Mouse (Mus musculus) gastrocnemius, postnatal 14 days (tissue): ENCODE measurements around the gene Otx2. TPM values are rescaled to one million over a fixed set of nuclear protein-coding genes. Genes with fewer than 3 reads are reported as not detected.
A peak's percentile ranks its signal among the peaks of the same experiment; 100 is the strongest.
"Not testable (repeated sequence)": the region's sequence is repeated elsewhere in the genome, so short reads cannot be mapped to it uniquely, and the experiment has no call there.

Experiments used
- DNase-seq: peaks from one replicate; pipeline ENCODE4 v3.0.0; 2021; ENCODE audit warnings: mixed read lengths
- intact Hi-C: fragments of 180-260 bp; cut with DNase I; formaldehyde crosslinking; loops from one replicate; pipeline ENCODE4 v1.15.1; 2025; ENCODE audit warnings: low total_unique reads
- total RNA-seq, 2 experiments: library from RNA; stranded (reverse); gene quantifications; 2 replicates each; pipeline ENCODE4 v1.2.3; 2021

Gene Otx2
- total RNA-seq, 2 experiments from 2014 or later, result not detected

DNA sequence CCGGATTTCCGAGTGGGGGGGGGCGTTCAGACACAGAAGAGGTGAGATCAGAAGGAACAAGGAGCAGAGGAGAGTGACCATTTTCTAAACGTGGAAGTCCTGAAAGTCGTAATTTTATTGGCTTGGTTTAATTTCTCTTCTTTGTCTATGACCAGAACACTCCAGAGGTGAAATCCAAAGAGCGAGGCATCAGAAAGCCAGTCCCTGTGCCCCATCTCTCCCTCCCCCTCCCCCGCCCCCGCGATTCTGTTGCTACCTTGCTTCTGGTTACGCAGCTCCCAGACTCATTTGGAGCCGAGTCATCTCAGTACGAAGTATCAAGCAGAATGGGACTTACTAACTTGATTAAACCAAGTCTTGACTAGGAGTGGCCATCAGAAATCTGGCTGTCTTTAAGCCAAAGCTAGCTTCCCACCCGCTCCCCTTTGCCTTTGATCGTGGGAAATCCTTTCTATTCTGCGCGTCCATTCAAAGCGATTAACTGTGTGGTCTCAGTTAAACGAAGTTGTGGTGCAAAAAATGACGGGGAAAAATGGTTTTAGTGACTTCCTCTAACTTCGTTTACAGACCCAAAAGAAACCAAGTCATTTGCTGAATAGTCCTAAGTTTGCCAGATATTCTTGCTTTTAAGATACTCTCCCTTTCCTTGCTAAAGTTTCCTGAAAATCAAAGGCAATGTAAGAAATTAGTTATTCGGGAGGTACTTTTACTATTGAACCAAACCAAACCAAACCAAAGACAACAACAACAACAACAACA, 17.6 kb downstream of the Otx2 start:
- no peak for DNase-seq
- intact Hi-C loops, result no loop called here

DNA sequence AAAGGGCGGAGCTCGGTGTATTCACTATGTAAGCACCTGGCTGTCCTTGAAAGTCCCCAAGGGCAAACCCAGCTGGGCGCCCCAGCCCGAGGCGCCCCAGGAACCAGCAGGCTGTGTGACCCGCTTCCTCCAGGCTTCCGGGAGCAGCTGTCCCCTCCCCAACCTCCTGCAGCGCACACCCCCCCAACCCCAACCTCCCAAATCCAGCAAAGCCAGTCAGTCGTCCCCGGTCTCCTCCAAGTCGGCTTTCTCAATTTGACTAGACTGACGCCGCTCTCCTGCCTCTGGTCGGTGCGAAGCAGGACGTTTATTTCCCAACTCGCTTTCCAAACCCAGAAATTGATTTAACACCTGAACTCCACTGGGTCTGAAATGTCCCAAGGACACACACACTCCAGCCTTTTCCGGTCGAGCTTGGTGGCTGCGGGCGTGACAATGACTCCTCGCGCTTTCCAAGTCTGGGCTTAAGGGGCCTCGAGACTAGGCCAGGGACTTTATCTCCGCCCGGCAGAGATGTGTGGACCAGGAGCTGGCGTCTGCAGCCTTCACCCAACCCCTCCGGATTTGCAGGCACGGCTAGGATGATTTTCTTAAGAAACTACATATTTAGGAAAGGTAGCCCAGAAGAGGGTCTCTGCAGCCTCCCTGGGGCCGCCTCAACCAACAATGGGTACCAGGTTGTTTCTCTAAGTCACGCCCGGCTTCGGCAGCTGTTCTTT, 18.4 kb downstream of the Otx2 start:
- no peak for DNase-seq
- intact Hi-C loops, result no loop called here

DNA sequence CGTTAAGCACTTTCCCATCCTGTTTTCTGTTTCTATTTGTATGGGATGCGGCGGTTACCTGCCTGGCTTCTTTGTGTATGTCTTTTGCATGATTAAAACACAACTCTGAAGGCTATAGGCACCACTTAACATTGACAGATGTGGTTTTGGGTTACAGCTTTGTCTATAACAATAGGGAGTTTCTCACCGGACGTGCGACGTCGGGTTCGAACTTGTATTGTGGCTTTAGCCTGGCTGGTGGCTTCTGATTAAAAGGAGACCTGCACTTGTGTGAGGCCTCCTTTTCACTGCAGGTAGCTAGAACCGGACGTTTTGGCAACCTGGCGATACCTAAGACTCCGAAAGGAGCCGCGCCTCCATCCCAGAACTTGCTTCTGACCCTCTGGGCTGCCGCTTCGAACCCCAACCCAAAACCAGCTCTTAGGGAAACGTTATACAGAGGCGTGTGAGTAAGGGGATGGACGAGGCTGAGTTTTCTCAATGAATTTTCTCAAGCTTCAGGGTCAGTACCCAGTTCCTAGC, 19.0 kb downstream of the Otx2 start:
- intact Hi-C loops, result no loop called here

DNA sequence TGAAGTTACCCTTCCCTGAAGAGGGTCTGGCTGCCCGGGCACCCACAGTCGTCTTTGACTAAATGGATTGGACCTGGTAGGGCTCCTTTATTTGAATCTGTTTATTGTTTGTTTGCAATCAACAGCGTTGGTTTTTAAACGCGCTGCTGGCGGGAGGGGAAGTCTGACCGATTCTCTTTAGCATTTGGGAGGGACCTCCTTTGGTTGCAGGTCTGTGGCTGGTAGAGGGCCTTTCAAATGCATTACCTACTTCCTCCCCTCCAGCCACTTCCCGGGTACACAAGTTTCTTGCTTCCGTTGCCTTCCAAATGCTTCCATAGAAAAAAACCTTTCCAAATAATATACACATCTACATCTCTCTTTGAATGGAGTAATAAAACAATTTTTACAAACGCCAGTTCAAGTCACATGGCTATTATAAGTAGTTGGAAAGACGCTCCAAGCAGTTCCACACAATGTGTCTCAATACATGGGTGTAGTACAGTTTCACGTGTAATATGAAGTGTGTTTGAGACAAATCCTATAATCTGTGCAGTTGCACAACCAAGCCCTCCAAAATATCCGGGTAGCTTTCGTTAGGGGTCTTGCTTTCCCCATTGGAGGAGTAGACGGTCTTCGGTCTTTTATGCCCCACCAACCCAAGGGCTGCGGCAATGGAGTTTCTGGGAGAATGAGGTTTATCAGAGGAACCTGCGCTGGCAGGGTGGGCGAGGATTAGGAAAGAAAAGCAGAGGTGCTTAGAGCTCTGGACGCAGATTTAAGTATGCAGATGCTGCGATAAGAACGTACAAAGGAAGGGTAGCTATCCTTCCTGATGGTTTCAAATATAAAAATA, 19.7 kb downstream of the Otx2 start:
- intact Hi-C loops, result no loop called here
- DNase-seq, result no peak

More for the DNA sequence above, 19.0 kb downstream of the Otx2 start:
- DNase-seq, result no peak

DNA sequence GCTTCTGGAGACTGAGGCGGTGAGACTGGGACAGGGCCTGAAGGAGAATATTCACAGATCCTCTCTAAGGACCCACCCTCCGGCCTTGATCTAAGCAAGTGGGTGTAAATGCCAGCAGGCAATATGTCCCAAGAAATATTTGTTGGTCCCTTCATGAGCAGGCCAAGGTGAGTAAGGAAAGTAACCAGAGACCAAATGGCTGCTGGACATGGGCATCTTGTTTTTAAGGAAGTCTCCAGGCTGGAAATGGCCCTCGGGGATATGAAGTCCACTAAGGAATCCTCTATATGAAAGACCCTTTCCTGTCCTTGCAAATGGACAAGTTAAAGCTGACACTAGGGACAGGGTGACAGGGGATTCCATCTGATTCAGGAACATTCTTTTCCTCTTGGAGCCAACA, 20.5 kb downstream of the Otx2 start:
- no peak for DNase-seq
- intact Hi-C loops, result no loop called here

DNA sequence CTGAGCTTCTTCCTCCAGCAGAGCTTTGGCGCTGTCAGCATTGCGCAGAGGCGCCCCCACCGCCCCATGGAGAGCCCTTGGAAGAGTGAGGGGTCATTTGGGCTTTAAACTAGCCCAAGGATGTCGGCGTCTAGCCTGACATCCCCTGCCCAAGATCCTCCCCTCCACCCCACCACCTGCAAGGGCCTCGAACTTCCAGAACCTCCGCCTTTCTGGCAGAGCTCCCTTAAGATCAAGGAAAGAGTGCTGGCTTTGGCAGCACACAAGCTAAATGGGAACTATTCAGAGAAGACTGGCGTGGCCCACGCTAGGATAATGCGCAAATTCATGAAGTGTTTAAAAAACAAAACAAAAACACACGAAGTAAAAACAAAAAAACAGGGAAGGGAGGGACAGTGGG, 21.4 kb downstream of the Otx2 start:
- intact Hi-C loops, result no loop called here
- no peak for DNase-seq

DNA sequence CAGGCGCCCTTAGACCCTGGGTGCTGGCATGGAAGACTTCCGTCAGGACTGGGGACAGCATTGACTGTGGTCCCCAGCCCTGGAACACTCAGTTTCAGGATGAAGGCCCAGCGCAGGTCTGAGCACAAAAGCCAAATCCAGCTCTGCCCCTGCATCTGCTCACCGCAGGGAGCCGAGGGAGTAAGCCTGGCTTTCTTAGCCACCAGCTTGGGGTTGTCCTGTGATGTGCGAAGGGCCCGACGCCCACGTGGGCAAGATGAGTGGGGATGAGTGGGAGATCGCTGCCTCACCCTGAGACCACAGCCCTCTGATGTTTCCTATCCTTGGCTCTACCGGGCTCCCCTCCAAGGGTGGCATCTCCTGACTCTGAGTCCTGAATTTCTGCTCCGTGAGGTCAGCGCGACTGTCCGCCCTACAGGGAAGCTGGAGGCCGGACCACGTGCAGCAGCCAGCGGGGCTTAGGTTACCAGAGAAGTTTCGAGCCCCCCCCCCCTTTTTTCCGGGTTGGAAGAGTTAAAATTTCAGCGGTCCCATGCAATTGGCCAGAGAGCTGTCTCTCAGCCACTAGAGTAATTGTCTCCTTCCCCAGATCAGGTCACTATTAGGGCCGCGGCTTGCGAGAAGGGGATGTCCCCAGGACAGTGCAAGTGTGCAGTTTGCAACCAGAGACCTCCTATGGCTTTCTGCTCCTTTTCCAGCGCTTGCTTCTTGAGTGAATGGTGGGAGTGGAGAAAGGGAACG, 22.0 kb downstream of the Otx2 start:
- intact Hi-C loops, result no loop called here
- no peak for DNase-seq

DNA sequence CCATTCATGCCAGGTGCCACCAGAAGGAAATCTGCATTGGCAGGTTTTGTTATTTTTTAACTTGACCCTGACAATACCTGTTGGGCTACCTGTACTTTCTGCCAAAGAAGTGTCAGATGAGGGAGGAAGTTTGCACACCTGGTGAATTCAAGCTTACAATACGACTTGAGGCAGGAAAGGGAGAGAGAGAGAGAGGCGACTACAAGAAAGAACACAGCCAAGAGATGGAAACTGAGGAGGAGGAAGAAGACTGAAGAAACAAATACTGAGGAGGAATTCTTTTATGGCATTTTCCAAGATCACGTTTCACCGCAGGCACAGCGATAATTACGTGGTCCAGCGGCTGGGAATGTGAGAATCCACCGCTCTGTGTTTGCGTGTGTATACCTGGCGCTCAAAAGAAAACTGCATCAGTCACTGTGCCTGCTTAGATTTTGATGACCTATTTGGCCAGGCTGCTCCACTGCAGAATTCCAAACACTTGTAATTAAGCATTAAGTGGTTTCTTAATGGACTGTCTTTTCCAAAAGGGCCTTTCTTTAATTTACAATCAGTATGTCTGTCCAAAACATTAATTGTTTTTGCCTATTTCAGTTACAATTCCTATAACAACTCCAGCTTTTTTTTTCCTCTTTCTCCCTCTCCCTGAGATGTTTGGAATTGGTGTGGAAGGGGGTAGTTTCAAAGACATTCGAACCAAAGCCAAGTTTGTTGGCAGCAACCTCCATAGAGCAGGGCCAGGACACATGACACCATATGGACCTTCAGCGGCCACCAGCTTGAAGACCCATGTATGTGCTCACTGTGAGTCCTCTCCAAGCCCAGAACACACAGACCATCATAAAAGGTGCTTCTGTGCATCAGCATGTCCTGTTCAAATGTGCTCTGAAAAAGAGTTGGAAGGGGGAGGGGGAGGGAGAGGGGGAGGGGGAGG, 31.9 kb downstream of the Otx2 start:
- intact Hi-C loops, result no loop called here
- DNase-seq, result no peak

DNA sequence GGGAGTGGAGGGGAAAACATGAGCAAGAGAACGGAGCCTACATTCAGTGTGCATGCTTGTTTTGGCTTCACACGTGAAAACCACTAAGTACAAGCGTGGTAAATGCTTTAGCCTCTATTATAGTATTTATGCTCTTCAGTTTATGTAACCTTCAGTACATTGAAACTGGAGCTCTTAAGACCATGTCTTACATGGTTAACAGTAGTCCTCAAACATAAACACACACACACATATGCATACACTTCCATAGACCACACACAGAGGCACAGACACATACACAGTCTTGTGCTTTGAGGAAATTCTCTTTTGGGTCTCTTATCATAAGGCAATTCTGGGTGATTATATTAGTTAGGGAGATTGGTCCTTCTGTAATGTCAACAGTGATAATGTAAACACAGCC, 40.5 kb downstream of the Otx2 start:
- DNase-seq, result no peak
- intact Hi-C loops, result no loop called here

DNA sequence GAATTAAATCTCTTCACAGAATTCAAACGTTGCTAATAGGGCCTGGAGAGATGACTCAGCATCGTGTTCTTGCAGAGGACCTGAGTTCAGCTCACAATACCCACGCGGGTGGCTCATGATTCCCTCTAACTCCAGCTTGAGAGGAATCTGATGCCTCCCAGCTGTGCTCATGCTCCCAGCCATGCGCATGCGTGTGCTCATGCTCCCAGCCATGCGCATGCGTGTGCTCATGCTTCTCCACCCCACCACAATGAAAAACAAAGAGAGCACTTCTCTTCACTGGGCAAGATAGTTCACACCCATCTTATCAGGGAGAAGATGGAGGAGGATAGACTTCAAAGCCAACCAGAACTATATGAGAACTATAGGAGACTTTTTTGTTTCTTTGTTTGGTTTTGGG, 41.3 kb downstream of the Otx2 start:
- DNase-seq, result no peak
- intact Hi-C loops, result no loop called here

DNA sequence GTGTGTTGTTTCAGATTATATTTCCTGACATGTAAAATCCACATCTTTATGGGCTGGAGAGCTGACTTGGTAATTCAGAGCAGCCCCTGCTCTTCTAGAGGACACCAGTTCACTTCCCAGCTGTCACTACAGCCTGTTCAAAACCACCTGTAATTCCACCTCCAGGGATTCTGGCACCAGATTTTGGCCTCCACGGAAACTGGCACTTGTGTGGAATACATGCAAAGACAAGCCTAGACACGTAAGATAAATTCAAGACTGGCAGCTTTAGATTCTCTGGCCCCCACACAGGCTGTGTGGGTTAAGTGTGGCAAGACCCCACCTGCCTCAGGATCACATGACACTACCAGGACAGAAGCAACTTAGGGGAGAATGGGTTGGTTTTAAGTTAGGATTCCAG, 42.1 kb downstream of the Otx2 start:
- no peak for DNase-seq
- intact Hi-C loops, result no loop called here

DNA sequence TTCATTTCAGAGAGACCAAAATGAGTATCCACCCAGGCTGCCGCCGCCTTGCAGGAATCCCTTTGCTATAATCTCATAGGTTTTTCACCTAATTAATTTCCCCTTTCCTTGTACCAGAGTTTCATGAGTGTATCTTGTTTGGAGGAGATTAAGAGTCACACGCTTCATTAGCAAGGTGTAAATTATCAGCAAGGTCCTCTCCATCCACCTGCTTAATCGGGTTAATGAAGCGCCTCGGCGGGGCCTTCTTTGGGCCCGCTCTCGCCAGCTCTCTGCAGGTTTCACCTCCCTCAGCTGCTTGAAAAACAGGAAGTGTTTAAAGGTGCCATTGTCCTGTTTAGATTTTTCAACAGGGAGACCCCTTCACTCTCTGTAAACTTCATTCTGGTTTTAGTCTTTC, 44.2 kb downstream of the Otx2 start:
- DNase-seq, result no peak
- intact Hi-C loops, result no loop called here

DNA sequence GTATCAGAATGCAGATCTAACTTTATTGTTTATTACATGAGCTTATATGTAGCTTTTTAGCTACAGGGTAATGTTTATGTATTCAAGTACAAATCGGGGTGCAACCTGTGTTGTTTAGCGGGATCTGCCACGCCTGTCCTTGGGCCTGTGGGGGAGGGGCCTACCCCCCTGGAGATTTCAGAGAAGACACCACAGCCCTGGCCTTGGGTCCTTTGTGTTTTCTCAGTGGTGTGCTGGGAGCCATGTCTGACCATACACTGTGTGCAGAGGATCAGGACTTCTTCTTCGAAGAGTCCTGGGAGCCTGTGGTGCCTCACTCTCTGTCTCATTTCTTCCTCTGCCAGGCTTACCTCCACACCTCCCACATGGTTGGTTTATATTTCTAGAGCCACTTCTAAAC, 47.3 kb downstream of the Otx2 start:
- no peak for DNase-seq
- intact Hi-C loops, result no loop called here

DNA sequence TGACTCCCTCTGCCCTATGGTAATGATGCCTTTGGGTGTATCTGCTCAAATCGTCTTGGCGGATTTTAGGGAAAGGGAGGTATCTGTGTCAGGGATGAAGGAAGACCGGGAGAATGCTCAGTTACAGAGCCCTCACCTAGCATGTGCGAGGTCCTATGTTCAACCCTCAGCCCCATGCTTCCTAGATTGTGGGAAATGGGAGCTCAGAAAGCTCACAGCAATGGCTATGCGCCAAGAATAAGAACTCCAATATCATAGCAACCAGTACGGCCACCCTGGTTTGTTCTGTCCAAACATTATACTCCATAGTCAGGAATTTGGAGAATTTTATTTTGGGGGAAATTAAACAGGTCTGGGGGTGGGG, 48.3 kb downstream of the Otx2 start:
- DNase-seq, result no peak
- intact Hi-C loops, result no loop called here

DNA sequence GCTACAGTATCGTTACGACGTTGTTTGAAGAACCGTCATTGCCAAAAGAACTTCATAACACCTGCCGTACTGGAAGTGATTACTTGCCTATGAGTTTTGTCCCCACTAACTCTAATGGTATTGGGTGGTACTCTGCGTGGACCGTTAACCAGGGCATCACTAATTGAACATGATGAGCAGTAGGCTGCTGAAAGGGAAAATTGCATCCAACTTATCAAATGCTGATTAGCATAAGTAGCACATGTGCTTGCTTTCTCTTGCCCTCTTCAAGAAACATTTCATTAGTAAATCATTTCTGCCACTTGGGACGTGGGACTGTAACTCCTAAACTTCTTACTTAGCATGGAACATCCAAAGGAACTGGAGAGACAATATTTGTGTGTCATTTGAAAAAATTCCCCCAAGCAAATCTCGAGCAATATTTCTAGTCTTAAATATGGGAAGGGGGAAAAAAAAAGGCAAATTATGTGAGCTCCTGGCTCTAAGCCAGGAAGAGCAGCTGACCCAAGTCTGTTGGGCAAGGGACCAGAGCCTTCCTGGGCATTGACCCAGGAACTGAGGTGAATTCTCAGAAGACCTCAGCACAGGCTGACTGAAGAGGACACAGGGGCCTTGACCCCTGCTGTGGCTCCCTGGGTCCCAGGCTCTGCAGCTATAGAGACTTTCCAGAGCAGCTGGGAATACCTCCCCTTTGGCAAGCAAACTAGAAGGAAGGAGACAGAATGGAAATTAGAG, 48.9 kb downstream of the Otx2 start:
- intact Hi-C loops, result no loop called here
- DNase-seq, result peak; percentile 27

DNA sequence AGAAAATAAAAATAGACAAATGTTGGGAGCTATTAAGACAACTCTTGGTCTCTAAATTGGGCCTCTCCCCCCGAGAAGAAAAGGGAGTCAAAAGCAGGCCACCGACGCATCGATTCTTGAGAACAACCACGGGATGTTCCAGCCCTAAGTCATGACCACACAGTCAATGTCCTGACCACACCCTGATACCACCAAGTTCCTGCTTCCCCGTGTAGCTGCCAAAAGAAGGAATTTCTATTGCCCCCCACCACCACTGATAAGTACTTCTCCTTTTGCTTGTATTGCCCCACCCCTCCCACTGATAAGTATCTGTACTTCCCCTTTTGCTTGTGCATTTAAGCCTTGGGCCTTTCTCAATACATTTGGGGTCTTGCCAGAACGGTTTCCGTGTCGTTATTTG, 50.9 kb downstream of the Otx2 start:
- intact Hi-C loops, result not testable (repeated sequence)

DNA sequence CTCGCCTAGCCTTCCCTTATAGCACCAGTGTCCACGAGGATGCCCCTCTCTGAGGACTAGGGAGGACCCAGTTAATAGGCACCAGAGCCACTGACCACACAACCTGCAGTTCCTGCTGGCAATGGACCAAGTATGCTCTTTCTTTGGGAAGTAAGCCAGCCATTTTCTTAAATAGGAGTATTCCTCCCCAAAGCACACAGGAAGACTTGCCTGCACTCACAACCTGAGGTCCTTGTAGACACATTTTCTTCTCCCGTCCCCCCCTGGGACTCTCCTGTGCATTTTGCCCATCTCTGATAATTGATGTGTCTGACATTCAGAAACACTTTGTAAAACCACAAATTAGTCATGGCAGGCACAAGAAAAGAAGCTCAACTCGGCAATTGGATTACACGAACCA, 57.3 kb downstream of the Otx2 start:
- intact Hi-C loops, result no loop called here

More for the DNA sequence above, 50.9 kb downstream of the Otx2 start:
- DNase-seq, result not testable (repeated sequence)

More for the DNA sequence above, 57.3 kb downstream of the Otx2 start:
- no peak for DNase-seq
